Mouse (Mus musculus) granulocyte monocyte progenitor cell, adult 5-6 weeks (primary cell): Measurements from ENCODE around the gene Kif26b. TPM values are rescaled to one million over a fixed set of nuclear protein-coding genes. Genes with fewer than 3 reads are reported as not detected.

Experiments used
- ATAC-seq: replicated peaks from 2 replicates; pipeline ENCODE4 v1.8.0; 2016; ENCODE audit warnings: mild to moderate bottlenecking, moderate TSS enrichment, inconsistent platforms; ENCODE audit not compliant: poor library complexity, severe bottlenecking
- total RNA-seq, 2 experiments: library from RNA; stranded (forward) in 1 of 2; stranded (reverse) in 1 of 2; fragments of 200-712, 200-1000 nt in 1 of 2; fragments of >200 nt in 1 of 2; fragmentation: Nextera tagmentation in 1 of 2; gene quantifications; 2 replicates each; pipeline ENCODE4 v1.2.3; 2014 to 2017

Gene Kif26b
- total RNA-seq, 2 experiments from 2014 or later: 0.21 TPM

DNA sequence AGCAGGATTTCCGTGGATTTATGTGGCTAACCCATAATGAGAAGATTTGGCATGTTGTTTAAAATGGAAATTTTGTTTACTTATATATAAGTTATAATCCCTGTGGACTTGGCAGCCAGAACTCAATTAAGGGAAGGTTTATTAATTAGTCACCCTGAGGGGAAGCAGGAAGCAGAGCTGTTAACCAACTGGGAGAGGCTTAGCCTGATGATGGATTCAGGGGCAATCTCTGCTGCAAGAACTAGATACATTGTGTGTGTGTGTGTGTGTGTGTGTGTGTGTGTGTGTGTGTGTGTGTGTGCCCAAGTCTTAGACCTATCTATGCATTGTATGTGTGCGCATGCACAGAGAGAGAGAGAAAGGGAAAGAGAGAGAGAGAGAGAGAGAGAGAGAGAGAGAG, 348.0 kb downstream of the Kif26b start:
- no peak for ATAC-seq

DNA sequence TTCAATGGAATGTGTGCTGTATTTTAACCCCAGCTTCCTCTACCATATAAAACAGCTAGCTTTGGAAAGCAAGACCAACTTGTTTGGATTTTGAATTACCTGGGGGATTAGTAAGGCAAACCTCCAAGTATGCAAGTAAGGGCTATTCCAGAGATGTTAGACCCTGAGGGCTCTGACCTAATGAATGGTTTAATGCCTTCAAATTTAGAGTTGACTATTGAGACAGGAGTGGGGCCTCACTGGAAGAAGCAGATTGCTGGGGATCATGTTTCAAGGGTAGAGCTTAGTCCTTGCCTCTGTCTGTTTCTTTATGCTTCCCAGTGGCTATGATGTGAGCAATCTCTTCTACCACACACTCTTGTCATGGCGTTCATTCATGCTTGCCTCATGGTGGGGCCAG, 349.8 kb downstream of the Kif26b start:
- no peak for ATAC-seq

DNA sequence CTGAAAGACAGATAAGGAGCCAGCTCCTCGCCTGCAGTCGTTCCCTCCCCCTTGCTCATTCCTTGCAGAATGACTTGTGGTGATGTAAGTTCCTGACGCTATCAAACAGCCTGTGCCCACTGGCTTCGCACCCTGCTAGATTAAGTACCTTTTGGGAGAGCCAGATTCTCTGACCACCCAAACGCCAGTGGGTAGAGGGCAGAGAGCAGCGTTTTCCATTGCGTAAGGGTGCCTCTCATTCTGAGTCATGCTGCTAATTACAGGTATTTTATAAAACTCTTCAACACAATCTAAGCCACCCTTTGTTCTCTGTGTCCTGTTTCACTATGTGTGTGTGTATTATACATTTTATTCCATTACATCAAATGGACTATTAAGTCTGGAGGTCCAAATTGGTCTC, 352.0 kb downstream of the Kif26b start:
- ATAC-seq: no peak

DNA sequence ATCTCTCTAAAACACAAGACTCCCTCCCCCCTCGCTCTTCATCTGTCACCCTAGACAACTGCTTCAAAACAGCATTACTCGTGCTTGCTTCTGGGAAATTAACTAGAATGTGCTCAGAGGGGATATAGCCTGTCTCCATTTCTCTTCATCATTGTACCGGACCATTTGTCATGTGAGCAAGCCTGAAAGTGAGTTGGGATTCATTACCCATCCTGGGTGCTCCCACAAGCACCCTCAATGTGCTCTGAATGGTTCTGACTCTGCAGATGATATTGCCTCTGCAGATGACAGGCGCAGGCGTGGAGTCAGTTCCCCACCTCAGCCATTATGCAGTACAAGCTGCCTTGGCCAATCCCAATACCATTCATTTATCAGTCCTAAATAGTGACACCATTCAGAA, 357.7 kb downstream of the Kif26b start:
- no peak for ATAC-seq

DNA sequence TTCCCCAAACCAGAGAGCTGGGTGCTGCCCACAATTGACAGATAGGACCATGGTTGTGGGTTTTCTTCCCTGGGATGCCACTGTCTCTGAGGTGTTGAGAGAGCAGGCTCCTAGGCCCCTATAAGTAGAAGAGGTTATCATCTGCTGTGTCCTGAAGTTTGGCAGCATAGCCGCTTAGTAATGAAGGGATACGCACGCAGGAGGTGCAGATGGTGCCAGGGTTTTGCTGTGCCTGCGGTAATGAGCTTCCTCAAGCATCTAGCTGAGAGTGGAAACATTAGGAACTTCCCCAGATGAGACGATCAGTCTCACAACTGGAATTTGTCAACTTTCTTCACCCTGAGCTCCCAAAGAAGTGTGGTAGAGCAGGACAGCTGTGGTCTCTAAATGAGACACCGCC, 363.5 kb downstream of the Kif26b start:
- no peak for ATAC-seq

DNA sequence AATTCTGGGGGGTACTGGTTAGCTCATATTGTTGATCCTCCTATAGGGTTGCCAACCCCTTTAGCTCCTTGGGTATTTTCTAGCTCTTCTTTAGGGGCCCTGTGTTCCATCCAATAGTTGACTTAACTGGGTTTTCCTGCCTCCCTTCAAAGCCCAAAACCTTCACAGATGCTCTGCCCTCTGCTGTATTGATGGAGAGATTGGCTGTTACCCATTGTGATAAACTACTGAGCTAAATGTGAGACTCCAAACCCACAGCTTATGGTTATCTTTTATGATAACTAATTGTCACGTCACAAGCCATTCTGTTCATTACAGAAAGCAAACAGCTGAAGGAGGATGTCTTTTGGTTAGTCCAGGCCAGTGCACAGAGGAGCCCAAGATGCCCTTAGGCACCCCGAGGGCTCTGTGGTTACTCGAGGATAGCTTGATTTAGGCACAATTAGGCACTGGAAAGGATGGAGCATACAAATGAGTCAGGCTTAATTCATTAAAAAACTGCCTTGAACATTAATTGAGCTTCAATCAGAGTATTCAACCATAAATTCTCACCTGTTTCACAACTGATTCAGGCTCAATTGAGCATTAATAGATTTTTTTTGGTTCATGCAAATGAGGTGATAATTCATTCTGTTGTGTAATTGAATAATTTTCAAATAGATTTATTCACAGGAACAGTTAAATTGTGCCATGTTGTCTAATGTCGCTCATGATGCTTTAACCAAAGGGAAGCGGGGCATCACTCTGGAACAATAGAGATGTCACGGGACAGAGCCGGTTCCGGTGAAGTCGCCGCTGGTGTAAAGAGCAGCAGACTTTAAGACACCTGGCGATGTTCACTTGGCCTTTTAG, 364.5 kb downstream of the Kif26b start:
- no peak for ATAC-seq

DNA sequence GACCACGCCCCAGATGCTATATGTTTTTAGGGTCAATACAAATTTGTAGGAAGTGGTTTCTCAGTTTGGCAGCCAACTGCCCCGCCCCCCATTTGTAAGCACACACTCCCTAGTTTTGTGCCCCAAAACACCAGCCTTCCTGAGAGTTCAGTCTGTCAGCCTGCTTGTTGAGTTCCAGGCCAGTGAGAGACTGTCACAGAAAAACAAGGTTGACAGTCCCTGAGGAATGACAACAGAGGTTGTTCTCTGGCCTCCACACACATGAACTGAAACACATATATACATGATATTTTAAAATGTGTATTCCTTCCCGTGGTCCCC, 365.1 kb downstream of the Kif26b start:
- ATAC-seq: no peak

DNA sequence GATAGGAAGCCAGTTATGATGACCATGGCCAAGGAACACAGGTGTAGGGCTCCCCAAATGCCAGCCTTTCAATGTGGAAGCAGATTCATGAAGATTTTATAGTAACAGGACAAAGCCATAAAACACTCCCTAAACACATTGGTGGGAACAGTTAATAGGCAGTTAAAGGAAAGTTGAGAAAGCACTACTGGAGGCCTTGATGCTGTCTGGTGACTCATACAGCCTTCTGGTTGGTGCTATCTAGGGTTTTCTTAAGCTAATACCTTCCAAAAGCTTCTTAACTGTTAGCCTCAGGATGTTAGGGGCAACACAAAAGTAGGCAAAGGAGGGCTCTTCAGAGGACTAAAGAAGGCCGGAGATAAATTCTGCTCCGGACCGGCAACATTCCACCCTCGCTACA, 366.7 kb downstream of the Kif26b start:
- ATAC-seq: no peak

DNA sequence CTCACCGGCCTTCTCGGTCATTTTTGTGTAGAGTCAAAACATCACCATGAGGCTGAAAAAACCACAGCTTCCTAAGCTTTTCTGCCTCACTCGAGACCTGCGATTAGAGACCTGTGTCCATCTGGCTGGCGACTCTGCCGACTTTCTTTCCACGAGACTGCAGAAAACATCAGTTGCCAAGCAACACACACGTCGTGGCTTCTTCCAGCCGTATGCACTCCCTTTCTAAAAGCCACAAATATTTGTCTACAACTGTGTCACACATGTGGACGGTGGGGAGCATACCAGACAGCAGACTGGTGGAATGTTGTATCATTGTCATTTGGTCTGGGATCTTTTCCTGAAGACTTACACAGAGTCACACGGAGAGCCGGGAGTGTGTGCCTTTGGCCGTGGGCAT, 382.0 kb downstream of the Kif26b start:
- ATAC-seq: no peak

DNA sequence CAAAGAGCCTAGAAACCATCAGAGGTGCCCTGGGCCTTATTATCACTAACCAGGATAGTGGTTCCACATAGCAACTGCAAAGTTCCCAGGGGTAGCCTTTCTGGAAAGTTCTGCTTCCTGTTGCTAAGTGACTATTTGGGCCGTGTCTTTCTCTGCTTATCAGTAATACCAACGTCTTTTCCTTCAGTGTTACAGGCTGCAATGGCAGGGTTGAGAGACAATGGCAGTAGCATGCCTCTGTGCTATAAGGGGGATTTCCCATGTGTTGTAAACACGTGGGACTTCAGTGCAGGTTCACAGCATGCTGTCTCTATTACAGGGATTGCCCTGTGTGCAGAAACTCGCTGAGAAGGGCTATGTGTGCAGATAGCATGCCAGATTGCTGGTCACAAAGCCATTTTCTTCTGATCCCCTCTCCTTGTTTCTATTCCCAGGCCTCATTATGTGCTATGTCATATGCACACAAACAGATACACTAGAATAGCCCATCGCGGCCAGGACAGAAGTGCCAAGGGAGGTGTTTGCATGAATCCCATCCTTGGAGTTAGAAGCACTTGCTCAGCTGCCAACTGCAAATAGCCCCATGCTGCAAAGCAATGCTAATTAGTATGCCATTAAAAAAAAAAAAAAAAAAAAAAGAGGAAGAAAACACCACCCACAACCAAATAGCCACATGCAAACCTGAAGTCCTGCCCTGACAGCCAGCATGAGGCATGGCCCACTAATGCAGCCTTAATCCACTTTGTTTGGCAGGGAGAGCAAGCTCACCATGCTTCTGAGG, 384.2 kb downstream of the Kif26b start:
- ATAC-seq: 0 out of 2 replicates have a peak, but pooled peaks have one; percentile 19

DNA sequence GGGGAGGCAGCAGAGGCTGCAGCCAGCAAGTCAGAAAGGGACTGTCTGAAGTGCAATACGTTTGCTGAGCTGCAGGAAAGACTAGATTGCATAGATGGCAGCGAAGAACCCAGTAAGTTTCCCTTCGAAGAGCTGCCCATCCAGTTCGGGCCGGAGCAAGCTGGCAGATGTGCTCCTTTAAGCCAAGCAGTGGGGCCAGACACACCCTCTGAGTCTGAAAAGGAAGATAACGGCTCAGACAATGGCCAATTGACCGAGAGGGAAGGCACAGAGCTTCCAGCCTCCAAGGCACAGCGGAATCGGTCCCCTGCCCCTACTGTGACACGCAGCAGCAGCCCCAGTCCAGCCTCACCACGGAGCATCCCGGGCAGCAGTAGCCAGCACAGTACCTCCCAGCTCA, 386.1 kb downstream of the Kif26b start:
- no peak for ATAC-seq

DNA sequence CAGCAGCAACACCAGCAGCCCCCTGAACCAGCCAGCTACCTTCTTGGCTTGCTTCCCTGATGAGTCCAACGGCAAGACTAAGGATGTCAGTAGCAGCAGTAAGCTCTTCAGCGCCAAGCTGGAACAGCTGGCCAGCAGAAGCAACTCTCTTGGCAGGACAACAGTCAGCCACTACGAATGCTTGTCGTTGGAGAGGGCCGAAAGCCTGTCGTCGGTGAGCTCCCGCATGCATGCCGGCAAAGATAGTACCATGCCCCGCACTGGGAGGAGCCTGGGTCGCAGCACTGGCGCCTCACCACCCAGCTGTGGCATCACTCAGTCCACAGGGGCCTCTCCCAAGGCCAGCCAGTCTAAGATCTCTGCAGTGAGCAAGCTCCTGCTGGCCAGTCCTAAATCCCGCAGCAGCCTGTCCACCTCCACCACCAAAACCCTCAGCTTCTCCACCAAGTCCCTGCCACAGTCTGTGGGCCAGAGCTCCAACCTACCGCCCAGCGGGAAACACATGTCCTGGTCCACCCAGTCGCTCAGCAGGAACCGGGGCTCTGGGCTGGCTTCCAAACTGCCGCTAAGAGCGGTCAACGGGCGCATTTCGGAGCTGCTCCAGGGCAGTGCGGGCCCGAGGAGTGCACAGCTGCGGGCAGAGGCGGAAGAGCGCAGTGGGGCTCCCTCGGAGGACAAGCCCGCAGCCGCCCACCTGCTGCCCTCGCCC, 388.4 kb downstream of the Kif26b start:
- ATAC-seq: 0 out of 2 replicates have a peak, but pooled peaks have one; percentile 9

DNA sequence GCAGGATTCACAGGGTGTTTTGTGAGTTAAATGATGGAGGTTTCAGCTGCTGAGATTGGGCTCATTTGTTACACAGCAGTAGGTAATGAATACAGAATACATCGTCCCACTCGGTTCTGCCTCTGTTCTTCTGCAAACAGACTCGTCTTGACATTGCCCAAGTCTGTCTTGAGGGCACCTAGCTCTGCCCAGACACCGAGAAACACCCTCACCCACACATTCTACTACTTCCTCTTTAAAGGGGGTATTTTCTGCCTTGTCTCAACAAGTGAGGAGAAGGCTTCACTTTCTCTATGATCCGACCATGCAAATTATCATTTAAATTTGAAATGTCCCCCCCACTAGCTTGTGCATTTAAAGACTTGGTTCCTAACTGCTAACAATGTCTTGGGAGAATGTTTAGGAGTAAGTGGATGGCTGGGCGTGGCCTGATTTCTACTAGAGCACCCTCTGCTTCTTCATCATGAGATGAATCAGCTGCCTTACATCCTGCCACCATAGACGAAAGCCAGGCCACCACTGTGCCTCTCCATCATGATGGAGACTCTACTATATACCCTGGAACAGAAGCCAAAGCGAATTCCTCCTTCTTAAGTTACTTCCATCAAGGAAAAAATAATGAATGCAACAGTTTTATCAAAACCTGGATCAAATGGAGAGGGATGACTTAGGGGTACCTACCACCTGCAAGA, 395.7 kb downstream of the Kif26b start:
- ATAC-seq: peak; percentile 95

DNA sequence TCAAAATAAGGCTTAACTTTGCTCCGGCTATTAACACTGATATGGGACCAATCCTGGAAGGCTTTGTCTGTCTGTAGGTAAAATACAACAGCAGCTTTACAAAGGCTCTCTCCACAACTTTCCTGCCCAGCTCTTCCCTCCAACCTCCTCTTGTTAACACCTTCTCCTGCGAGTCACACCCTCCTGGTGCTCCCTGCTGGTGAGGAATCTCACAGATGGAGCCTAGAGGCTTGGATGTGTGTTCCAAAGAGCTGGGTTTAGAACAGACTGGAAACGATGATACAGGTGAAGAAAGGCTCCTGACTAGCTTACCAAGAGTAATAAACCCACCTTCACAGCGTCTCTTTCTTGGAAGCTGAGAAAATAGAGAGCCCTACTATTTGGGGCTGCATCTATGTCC, 400.6 kb downstream of the Kif26b start:
- ATAC-seq: no peak

DNA sequence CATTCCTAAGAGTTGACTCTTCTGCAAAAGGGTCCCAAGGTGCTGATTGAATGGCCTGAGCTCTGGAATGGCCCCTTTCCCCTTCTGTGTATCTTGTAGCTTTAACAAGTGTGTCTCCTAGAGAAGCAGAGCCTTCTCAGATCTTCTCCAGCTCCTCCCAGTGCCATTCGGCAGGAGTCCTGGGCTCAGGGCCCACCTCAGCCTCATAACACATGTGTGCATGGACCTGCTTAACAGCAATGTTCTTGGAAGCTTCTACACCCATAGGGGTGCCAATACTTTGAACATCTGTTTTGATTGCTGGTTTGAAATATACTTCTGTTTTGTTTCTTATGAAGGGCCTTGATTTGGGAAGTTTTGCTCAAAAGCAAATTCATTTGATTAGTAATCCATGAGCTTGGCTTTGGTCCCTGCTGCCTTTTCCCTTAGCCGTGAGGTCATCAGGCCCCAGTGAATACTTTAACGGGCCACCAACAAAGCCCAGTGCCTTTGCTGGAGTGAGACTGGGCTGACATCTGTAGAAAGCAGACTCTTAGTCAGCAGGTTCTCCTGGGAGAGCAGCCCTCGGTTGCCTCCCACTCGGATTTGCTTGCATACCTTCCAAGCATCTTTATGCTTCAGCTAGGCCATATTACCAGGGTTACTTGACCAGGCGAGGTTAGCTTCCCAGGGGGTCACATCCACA, 405.2 kb downstream of the Kif26b start:
- ATAC-seq: no peak

DNA sequence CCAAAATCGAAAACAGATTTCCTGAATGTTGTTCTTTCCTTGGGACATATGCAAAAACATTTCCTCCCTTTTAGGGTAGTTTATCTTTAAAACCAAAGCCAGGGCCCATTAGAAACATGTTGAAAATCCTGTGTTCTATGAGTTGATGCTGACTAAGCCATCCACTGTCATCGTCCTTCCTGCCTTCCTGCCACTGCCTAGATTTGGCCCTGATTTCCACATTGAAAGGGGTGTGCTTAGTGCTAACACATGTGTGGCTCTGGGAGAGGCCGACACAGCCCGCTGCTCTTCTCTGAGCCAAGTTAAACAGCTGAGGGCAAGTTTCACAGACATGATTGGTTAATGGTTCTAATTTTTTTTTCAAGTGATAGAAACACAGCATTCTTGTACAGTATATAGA, 407.5 kb downstream of the Kif26b start:
- ATAC-seq: no peak

DNA sequence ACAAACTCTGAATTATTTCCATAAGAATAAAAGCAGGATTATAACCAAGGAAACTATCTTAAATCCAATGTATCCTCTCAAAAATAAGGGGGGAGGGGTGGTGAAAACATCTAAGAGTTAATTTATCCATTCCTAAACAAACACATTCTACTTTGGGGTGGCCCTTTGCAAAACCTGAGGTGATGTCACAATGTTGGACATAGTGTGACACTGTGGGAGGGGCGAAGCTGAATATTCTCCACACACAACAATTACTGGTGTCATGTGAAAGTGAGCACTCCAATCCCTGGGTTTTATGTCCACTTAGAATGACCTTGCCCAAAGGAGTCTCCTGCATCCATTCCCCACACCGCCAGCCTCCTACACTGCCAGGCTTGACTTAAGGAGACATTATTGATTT, 408.1 kb downstream of the Kif26b start:
- no peak for ATAC-seq

DNA sequence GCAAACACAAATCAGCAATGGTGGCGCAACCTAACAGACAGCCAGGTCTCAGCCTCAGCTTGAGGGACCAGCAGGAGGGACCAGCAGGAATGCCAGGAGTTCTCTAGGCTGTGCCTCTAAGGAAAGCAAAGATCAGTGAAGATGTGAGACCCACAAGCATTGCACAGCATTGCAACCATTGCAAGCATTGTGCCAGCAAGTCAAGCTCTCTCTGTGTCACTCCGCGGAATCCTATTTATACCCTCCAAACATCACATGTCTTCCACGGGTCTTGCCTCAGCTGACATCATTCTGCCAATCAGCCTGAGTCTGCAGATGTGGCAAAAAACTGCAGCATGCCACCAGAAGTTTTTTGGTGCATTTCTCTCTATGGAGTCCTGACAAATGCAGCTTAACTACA, 411.4 kb downstream of the Kif26b start:
- no peak for ATAC-seq

DNA sequence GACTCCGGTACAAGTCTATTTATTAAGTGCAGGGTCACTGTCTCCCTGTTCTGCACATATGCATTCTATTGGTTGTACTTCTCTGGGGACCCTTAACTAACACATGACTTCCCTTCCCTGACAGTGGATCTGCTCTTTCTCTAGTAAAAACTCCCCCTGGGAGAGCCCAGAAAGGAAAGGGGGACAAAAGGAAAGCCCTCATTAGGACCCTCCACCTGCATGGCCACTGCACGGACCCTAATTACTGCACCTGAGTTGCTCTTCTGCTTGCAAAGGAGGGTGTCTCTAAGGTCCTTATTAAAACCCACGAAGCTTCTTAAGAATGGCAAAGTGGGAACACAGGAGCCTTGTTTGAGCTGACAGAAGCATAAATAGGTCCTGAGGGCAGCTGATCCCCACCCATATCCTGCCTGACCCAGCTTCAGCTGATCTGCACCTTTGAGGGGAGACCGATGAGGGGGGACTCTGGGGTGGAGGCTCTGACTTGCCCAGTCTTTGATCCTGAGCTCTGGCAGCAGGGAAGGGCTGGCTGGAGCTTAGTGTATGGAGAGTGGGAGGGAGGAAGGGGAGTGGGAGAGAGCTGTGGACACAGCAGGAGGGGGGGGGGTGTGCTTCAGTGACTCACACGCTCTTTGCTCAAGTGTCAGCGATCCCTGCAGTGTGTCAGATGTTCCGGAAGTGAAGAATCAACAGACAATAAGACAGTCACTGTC, 413.5 kb downstream of the Kif26b start:
- ATAC-seq: no peak; the same call in 1 of the 2 replicates
